Mouse (Mus musculus): ENCODE measurements around the gene Smarcb1. TPM values are rescaled to one million over a fixed set of nuclear protein-coding genes. Genes with fewer than 3 reads are reported as not detected.
A peak's percentile ranks its signal among the peaks of the same experiment; 100 is the strongest.
"Not testable (repeated sequence)": the region's sequence is repeated elsewhere in the genome, so short reads cannot be mapped to it uniquely, and the experiment has no call there.

Gene Smarcb1
- polyA plus RNA-seq, 1 experiment from 2014 or later: 245 TPM

GRCm38 (mm10) chr10:75898039-75898564 is 23.3 kb downstream of the Smarcb1 start:
- 80% methylated on average over 6 of the region's 6 CpGs for WGBS
- Histone ChIP-seq H3K27ac (ENCODE audit: low read depth, low read length) (no peak overlapping the region; the same call in 1 of the 2 replicates), H3K9me3 (ENCODE audit: control insufficient read depth, low read length) (no peaks in the 10 kb centered on the region)

GRCm38 (mm10) chr10:75897373-75897772 is 24.0 kb downstream of the Smarcb1 start:
- H3K4me3 ChIP-seq (ENCODE audit: low read depth, low read length): no peak overlapping the region
- WGBS: 34% methylated on average over 6 of the region's 6 CpGs
- H3K9me3 ChIP-seq (ENCODE audit: control insufficient read depth, low read length): no peaks in the 10 kb centered on the region
- no peak for ATAC-seq (ENCODE audit: low read depth)
- H3K4me1 ChIP-seq (ENCODE audit: control insufficient read depth, insufficient read depth, low read length): no peaks in the 10 kb centered on the region; the same call in none of the 2 replicates
- no peaks in the 10 kb centered on the region for H3K27me3 ChIP-seq (ENCODE audit: control insufficient read depth, insufficient read depth, low read length)
- H3K4me2 ChIP-seq (ENCODE audit: low read depth, low read length): no peak overlapping the region
- H3K9ac ChIP-seq (replicated peaks; ENCODE audit: low read depth, low read length): no peak overlapping the region
- H3K27ac ChIP-seq (ENCODE audit: low read depth, low read length): no peak overlapping the region
- peaks cover 47% of the 10 kb centered on the region for H3K36me3 ChIP-seq (ENCODE audit: control insufficient read depth, insufficient read depth, low read length)

More at GRCm38 (mm10) chr10:75898039-75898564, 23.3 kb downstream of the Smarcb1 start:
- ATAC-seq (ENCODE audit: low read depth): no peak
- Histone ChIP-seq H3K27me3 (ENCODE audit: control insufficient read depth, insufficient read depth, low read length) (no peaks in the 10 kb centered on the region), H3K36me3 (ENCODE audit: control insufficient read depth, insufficient read depth, low read length) (peaks cover 54% of the 10 kb centered on the region), H3K4me2 (ENCODE audit: low read depth, low read length) (no peak overlapping the region), H3K9ac (replicated peaks; ENCODE audit: low read depth, low read length) (no peak overlapping the region), H3K4me3 (ENCODE audit: low read depth, low read length) (no peak overlapping the region), H3K4me1 (ENCODE audit: control insufficient read depth, insufficient read depth, low read length) (no peaks in the 10 kb centered on the region; the same call in none of the 2 replicates)

- peaks cover 38% of the 10 kb centered on the region for H3K36me3 ChIP-seq (ENCODE audit: control insufficient read depth, insufficient read depth, low read length)
- no peaks in the 10 kb centered on the region; the same call in none of the 2 replicates for H3K4me1 ChIP-seq (ENCODE audit: control insufficient read depth, insufficient read depth, low read length)
- WGBS: 89% methylated on average over 1 of the region's 1 CpGs
- H3K4me2 ChIP-seq (ENCODE audit: low read depth, low read length): no peak overlapping the region
- no peaks in the 10 kb centered on the region for H3K9me3 ChIP-seq (ENCODE audit: control insufficient read depth, low read length)
- no peak overlapping the region for H3K9ac ChIP-seq (replicated peaks; ENCODE audit: low read depth, low read length)
- no peak for ATAC-seq (ENCODE audit: low read depth)
- H3K27ac ChIP-seq (ENCODE audit: low read depth, low read length): no peak overlapping the region
- H3K27me3 ChIP-seq (ENCODE audit: control insufficient read depth, insufficient read depth, low read length): no peaks in the 10 kb centered on the region
- no peak overlapping the region for H3K4me3 ChIP-seq (ENCODE audit: low read depth, low read length)
Measured at GRCm38 (mm10) chr10:75896208-75896607, 25.2 kb downstream of the Smarcb1 start.

GRCm38 (mm10) chr10:75895730-75896129 is 25.7 kb downstream of the Smarcb1 start:
- H3K36me3 ChIP-seq (ENCODE audit: control insufficient read depth, insufficient read depth, low read length): peaks cover 35% of the 10 kb centered on the region
- H3K9me3 ChIP-seq (ENCODE audit: control insufficient read depth, low read length): no peaks in the 10 kb centered on the region
- ATAC-seq (ENCODE audit: low read depth): no peak
- no peaks in the 10 kb centered on the region for H3K27me3 ChIP-seq (ENCODE audit: control insufficient read depth, insufficient read depth, low read length)
- no peak overlapping the region for H3K4me3 ChIP-seq (ENCODE audit: low read depth, low read length)
- H3K9ac ChIP-seq (replicated peaks; ENCODE audit: low read depth, low read length): no peak overlapping the region
- 94% methylated on average over 5 of the region's 5 CpGs for WGBS
- H3K4me1 ChIP-seq (ENCODE audit: control insufficient read depth, insufficient read depth, low read length): no peaks in the 10 kb centered on the region; the same call in none of the 2 replicates
- no peak overlapping the region for H3K27ac ChIP-seq (ENCODE audit: low read depth, low read length)
- H3K4me2 ChIP-seq (ENCODE audit: low read depth, low read length): no peak overlapping the region

- Histone ChIP-seq H3K4me3 (ENCODE audit: low read depth, low read length) (no peak overlapping the region), H3K4me1 (ENCODE audit: control insufficient read depth, insufficient read depth, low read length) (no peaks in the 10 kb centered on the region; the same call in none of the 2 replicates), H3K9ac (replicated peaks; ENCODE audit: low read depth, low read length) (no peak overlapping the region), H3K27ac (ENCODE audit: low read depth, low read length) (no peak overlapping the region), H3K27me3 (ENCODE audit: control insufficient read depth, insufficient read depth, low read length) (no peaks in the 10 kb centered on the region), H3K9me3 (ENCODE audit: control insufficient read depth, low read length) (no peaks in the 10 kb centered on the region), H3K36me3 (ENCODE audit: control insufficient read depth, insufficient read depth, low read length) (peaks cover 29% of the 10 kb centered on the region), H3K4me2 (ENCODE audit: low read depth, low read length) (no peak overlapping the region)
- ATAC-seq (ENCODE audit: low read depth): no peak
- WGBS: 79% methylated on average over 6 of the region's 6 CpGs
Measured at GRCm38 (mm10) chr10:75894601-75895000, 26.8 kb downstream of the Smarcb1 start.

GRCm38 (mm10) chr10:75893089-75893750 is 28.2 kb downstream of the Smarcb1 start, which contains the start of gene Derl3:
Gene Derl3 (plus strand): TSS chr10:75893413.
- H3K27ac ChIP-seq (ENCODE audit: low read depth, low read length): peak within 1 kb of the TSS; percentile 40; the same call in 1 of the 2 replicates
- no peaks in the 10 kb centered on the region; the same call in none of the 2 replicates for H3K4me1 ChIP-seq (ENCODE audit: control insufficient read depth, insufficient read depth, low read length)
- H3K36me3 ChIP-seq (ENCODE audit: control insufficient read depth, insufficient read depth, low read length): peaks cover 29% of the 10 kb centered on the region
- H3K4me3 ChIP-seq (ENCODE audit: low read depth, low read length): peak within 1 kb of the TSS; percentile 33
- peak; percentile 99 for ATAC-seq (ENCODE audit: low read depth)
- H3K27me3 ChIP-seq (ENCODE audit: control insufficient read depth, insufficient read depth, low read length): no peaks in the 10 kb centered on the region
- peak within 1 kb of the TSS; percentile 55 for H3K9ac ChIP-seq (replicated peaks; ENCODE audit: low read depth, low read length)
- no peaks in the 10 kb centered on the region for H3K9me3 ChIP-seq (ENCODE audit: control insufficient read depth, low read length)
- 2% methylated on average over 51 of the region's 51 CpGs for WGBS
- peak within 1 kb of the TSS; percentile 84 for H3K4me2 ChIP-seq (ENCODE audit: low read depth, low read length)

GRCm38 (mm10) chr10:75889406-75890153 is 31.8 kb downstream of the Smarcb1 start:
- Histone ChIP-seq H3K27me3 (ENCODE audit: control insufficient read depth, insufficient read depth, low read length) (no peaks in the 10 kb centered on the region), H3K4me3 (ENCODE audit: low read depth, low read length) (no peak overlapping the region), H3K4me1 (ENCODE audit: control insufficient read depth, insufficient read depth, low read length) (no peaks in the 10 kb centered on the region; the same call in none of the 2 replicates), H3K27ac (ENCODE audit: low read depth, low read length) (no peak overlapping the region), H3K36me3 (ENCODE audit: control insufficient read depth, insufficient read depth, low read length) (peaks cover under 1% of the 10 kb centered on the region; the same call in 1 of the 2 replicates), H3K9ac (replicated peaks; ENCODE audit: low read depth, low read length) (no peak overlapping the region), H3K4me2 (ENCODE audit: low read depth, low read length) (no peak overlapping the region), H3K9me3 (ENCODE audit: control insufficient read depth, low read length) (no peaks in the 10 kb centered on the region)
- no peak for ATAC-seq (ENCODE audit: low read depth)
- 55% methylated on average over 8 of the region's 8 CpGs for WGBS

GRCm38 (mm10) chr10:75887504-75887903 is 33.9 kb downstream of the Smarcb1 start:
- H3K36me3 ChIP-seq (ENCODE audit: control insufficient read depth, insufficient read depth, low read length); ATAC-seq (ENCODE audit: low read depth); H3K4me2 ChIP-seq (ENCODE audit: low read depth, low read length); H3K9ac ChIP-seq (replicated peaks; ENCODE audit: low read depth, low read length); H3K27me3 ChIP-seq (ENCODE audit: control insufficient read depth, insufficient read depth, low read length); H3K9me3 ChIP-seq (ENCODE audit: control insufficient read depth, low read length); H3K4me3 ChIP-seq (ENCODE audit: low read depth, low read length); H3K4me1 ChIP-seq (ENCODE audit: control insufficient read depth, insufficient read depth, low read length); H3K27ac ChIP-seq (ENCODE audit: low read depth, low read length): not testable (repeated sequence)
- WGBS: 93% methylated on average over 5 of the region's 5 CpGs

GRCm38 (mm10) chr10:75884742-75885141 is 36.7 kb downstream of the Smarcb1 start:
- WGBS: 95% methylated on average over 8 of the region's 8 CpGs
- Histone ChIP-seq H3K9me3 (ENCODE audit: control insufficient read depth, low read length) (no peaks in the 10 kb centered on the region), H3K27ac (ENCODE audit: low read depth, low read length) (no peak overlapping the region), H3K4me3 (ENCODE audit: low read depth, low read length) (no peak overlapping the region), H3K4me1 (ENCODE audit: control insufficient read depth, insufficient read depth, low read length) (no peaks in the 10 kb centered on the region), H3K4me2 (ENCODE audit: low read depth, low read length) (no peak overlapping the region), H3K36me3 (ENCODE audit: control insufficient read depth, insufficient read depth, low read length) (no peaks in the 10 kb centered on the region), H3K9ac (replicated peaks; ENCODE audit: low read depth, low read length) (no peak overlapping the region), H3K27me3 (ENCODE audit: control insufficient read depth, insufficient read depth, low read length) (no peaks in the 10 kb centered on the region)
- ATAC-seq (ENCODE audit: low read depth): no peak

Measured in neural tube, embryonic 14.5 days (tissue).